Mouse (Mus musculus) megakaryocyte progenitor cell, adult 5-6 weeks (primary cell): ENCODE measurements at regions not wholly inside any gene's neighbourhood (a gene's known extent, or its start where the extent isn't known, plus 50 kb on each side); places are given as distances from the start of the nearest gene placed in this dataset.

ENCODE experiments used
- ATAC-seq: replicated peaks from 2 replicates; pipeline ENCODE4 v1.8.0; 2016; ENCODE audit warnings: mild to moderate bottlenecking, moderate TSS enrichment, inconsistent platforms; ENCODE audit not compliant: poor library complexity

GRCm38 (mm10) chr14:104027077-104027899 is 183.1 kb upstream of the Ednrb start:
- peak; percentile 96 for ATAC-seq

GRCm38 (mm10) chr14:104008538-104008937 is 164.3 kb upstream of the Ednrb start:
- no peak for ATAC-seq

GRCm38 (mm10) chr14:104006426-104006825 is 162.2 kb upstream of the Ednrb start:
- no peak for ATAC-seq

GRCm38 (mm10) chr14:104005132-104005531 is 160.9 kb upstream of the Ednrb start:
- peak; percentile 80 for ATAC-seq

GRCm38 (mm10) chr14:104002421-104002820 is 158.2 kb upstream of the Ednrb start:
- no peak for ATAC-seq

GRCm38 (mm10) chr14:103990418-103990817 is 146.2 kb upstream of the Ednrb start:
- ATAC-seq: 0 out of 2 replicates have a peak, but pooled peaks have one; percentile 39

GRCm38 (mm10) chr14:103989949-103990348 is 145.7 kb upstream of the Ednrb start:
- ATAC-seq: no peak

GRCm38 (mm10) chr14:103987266-103987665 is 143.1 kb upstream of the Ednrb start:
- no peak for ATAC-seq

- peak; percentile 73 for ATAC-seq
These were observed 140.1 kb upstream of the Ednrb start for GRCm38 (mm10) chr14:103984349-103984748.

- peak; percentile 86 for ATAC-seq
These were observed 134.6 kb upstream of the Ednrb start for GRCm38 (mm10) chr14:103978808-103979207.

- no peak for ATAC-seq
These were observed 133.6 kb upstream of the Ednrb start for GRCm38 (mm10) chr14:103977769-103978168.

GRCm38 (mm10) chr14:103973955-103974354 is 129.8 kb upstream of the Ednrb start:
- ATAC-seq: peak; percentile 87

GRCm38 (mm10) chr14:103973111-103973510 is 128.9 kb upstream of the Ednrb start:
- ATAC-seq: no peak

GRCm38 (mm10) chr14:103969305-103969704 is 125.1 kb upstream of the Ednrb start:
- ATAC-seq: no peak

- no peak for ATAC-seq
These were observed 122.1 kb upstream of the Ednrb start for GRCm38 (mm10) chr14:103966293-103966692.

GRCm38 (mm10) chr14:103962303-103962881 is 118.2 kb upstream of the Ednrb start:
- peak; percentile 76 for ATAC-seq

GRCm38 (mm10) chr14:103951899-103952298 is 107.7 kb upstream of the Ednrb start:
- ATAC-seq: no peak

GRCm38 (mm10) chr14:103949950-103950349 is 105.7 kb upstream of the Ednrb start:
- ATAC-seq: peak; percentile 73

GRCm38 (mm10) chr14:103948026-103948777 is 104.0 kb upstream of the Ednrb start:
- no peak for ATAC-seq

GRCm38 (mm10) chr14:103945753-103946152 is 101.6 kb upstream of the Ednrb start:
- ATAC-seq: peak; percentile 78

- no peak for ATAC-seq
These were observed 95.7 kb upstream of the Ednrb start for GRCm38 (mm10) chr14:103939867-103940266.

- ATAC-seq: no peak; the same call in 1 of the 2 replicates
These were observed 94.7 kb upstream of the Ednrb start for GRCm38 (mm10) chr14:103938937-103939336.
